Mouse (Mus musculus) E14TG2a.4 (cell line): ENCODE measurements around the gene Eml2.

Experiments used
- CTCF ChIP-seq: conservative IDR thresholded peaks from 2 replicates; pipeline ENCODE4 v1.5.1; 2014; ENCODE audit warnings: low read length
- NANOG ChIP-seq: IDR thresholded peaks from 2 replicates; pipeline ENCODE4 v1.6.1; 2014; ENCODE audit warnings: borderline replicate concordance, low read length, mixed read lengths
- POU5F1 ChIP-seq: IDR thresholded peaks from 2 replicates; pipeline ENCODE4 v1.6.1; 2014; ENCODE audit warnings: low read length, borderline replicate concordance

DNA sequence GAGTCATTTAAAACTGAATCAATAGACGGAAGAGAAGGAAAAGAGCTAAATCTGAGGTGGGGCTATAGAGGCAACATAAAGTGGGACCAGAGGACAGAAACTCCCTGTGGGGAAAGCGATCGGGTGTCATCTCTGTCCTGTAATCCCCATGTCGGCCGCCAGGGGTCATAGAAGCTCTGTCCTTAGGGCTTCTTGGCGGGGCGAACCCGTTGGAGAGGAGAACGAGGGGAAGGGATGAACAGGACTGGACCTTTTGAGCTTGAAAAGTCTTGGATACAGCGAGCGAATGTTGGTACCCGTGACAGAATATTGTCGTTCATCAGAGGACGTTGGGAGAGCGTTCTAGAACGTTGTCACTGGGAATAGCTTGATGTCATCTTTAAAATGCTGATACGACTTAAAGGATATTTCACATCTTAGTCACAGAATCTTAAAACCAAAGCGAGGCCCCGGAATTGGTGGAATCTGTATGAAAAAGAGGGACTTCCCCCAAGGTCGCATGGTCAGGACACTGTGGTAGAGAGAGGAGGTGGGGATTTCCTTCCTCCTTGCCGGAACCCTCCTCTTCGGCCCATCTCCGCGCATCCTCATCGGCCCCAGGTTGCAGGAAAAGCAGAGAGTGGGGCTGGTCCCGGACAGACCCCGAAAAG lies 2.3 kb downstream of the Eml2 start:
- peak; percentile 88 for TF ChIP-seq CTCF
- no peak for TF ChIP-seq POU5F1
- no peak for TF ChIP-seq NANOG
